Mouse (Mus musculus) 3134 (cell line): Measurements from ENCODE around the gene Zfp599.
A peak's percentile ranks its signal among the peaks of the same experiment; 100 is the strongest.

Experiments used
- DNase-seq: peaks from one replicate; pipeline ENCODE4 v3.0.0-alpha.2; 2011; ENCODE audit warnings: low spot score; ENCODE audit not compliant: insufficient read length; ENCODE audit errors: extremely low read depth

Gene Zfp599

GRCm38 (mm10) chr9:22224536-22225503 is 34.9 kb downstream of the Zfp599 start:
- DNase-seq: peak; percentile 49

- DNase-seq: no peak
Measured at GRCm38 (mm10) chr9:22224066-22224465, 35.6 kb downstream of the Zfp599 start.

- DNase-seq: no peak
Measured at GRCm38 (mm10) chr9:22217858-22218493, 41.7 kb downstream of the Zfp599 start.

- no peak for DNase-seq
Measured at GRCm38 (mm10) chr9:22216705-22217104, 43.0 kb downstream of the Zfp599 start.

- DNase-seq: no peak
Measured at GRCm38 (mm10) chr9:22214549-22214948, 45.1 kb downstream of the Zfp599 start.

- DNase-seq: no peak
Measured at GRCm38 (mm10) chr9:22213785-22214194, 45.9 kb downstream of the Zfp599 start.
